Mouse (Mus musculus) heart, embryonic 16.5 days (tissue): ENCODE results near the gene Dnajc17. TPM values are rescaled to one million over a fixed set of nuclear protein-coding genes. Genes with fewer than 3 reads are reported as not detected.

ENCODE experiments used
- ATAC-seq: fragments of 200-750 bp; cut with Nextera tagmentation; replicated peaks from 2 replicates; pipeline ENCODE4 v1.8.0; 2017; ENCODE audit warnings: moderate number of reproducible peaks; ENCODE audit not compliant: insufficient read depth, low FRiP score; ENCODE audit errors: extremely low read depth
- H3K27ac ChIP-seq: fragments of 300-500 bp; sonication (generic); 2 replicates; pipeline ENCODE4 v1.5.1; 2014; ENCODE audit warnings: mild to moderate bottlenecking, low read length, control low read depth, moderate library complexity
- H3K27me3 ChIP-seq: fragments of 300-500 bp; sonication (generic); 2 replicates; pipeline ENCODE4 v1.6.1; 2014; ENCODE audit warnings: low read length, mixed read lengths; ENCODE audit not compliant: control insufficient read depth, insufficient read depth
- H3K36me3 ChIP-seq: fragments of 300-500 bp; sonication (generic); 2 replicates; pipeline ENCODE4 v1.6.1; 2014; ENCODE audit not compliant: control insufficient read depth, insufficient read depth
- H3K4me1 ChIP-seq: fragments of 300-500 bp; sonication (generic); 2 replicates; pipeline ENCODE4 v1.6.1; 2014; ENCODE audit warnings: low read length, mixed read lengths; ENCODE audit not compliant: control insufficient read depth, insufficient read depth
- H3K4me2 ChIP-seq: fragments of 300-500 bp; sonication (generic); 2 replicates; pipeline ENCODE4 v1.6.1; 2014; ENCODE audit warnings: low read depth, mild to moderate bottlenecking, control low read depth, low read length
- H3K4me3 ChIP-seq: fragments of 300-500 bp; sonication (generic); 2 replicates; pipeline ENCODE4 v1.5.1; 2014; ENCODE audit warnings: mild to moderate bottlenecking, control low read depth, low read length
- H3K9ac ChIP-seq: fragments of 300-500 bp; sonication (generic); 2 replicates; pipeline ENCODE4 v1.6.1; 2014; ENCODE audit warnings: low read length, control low read depth
- H3K9me3 ChIP-seq: fragments of 300-500 bp; sonication (generic); replicated peaks from 2 replicates; pipeline ENCODE4 v1.6.1; 2016; ENCODE audit warnings: low read length; ENCODE audit not compliant: control insufficient read depth
- WGBS: fragments of 180-500 bp; shearing (Covaris S2); extraction: QIAGEN DNeasy Blood & Tissue Kit; methylation state at CpG from one replicate; pipeline ENCODE4 v1.1.7; 2014; 5-methylcytosine and 5-hydroxymethylcytosine counted together
- polyA plus RNA-seq: library from polyadenylated mRNA; unstranded; fragments of >200 nt; fragmentation: Nextera tagmentation; extraction: Ambion mirVana; gene quantifications from 2 replicates; pipeline ENCODE4 v1.2.1, GENCODE M21; 2015

Dnajc17 gene
- polyA plus RNA-seq, 1 experiment from 2014 or later, result 10.5 TPM

DNA sequence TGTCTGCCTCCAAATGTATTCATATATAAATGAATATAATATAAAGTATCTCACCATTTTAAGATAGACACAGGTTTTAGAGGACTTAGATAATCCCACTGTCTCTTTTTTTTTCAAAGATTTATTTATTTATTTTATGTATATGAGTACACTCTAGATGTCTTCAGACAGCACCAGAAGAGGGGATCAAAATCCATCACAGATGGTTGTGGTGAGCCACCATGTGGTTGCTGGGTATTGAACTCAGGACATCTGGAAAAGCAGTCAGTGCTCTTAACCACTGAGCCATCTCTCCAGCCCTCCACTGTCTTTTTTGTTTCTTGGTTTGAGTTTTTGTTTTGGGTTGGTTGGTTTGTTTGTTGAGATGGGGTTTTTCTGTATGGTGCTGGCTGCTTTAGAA is 50.8 kb downstream of the Dnajc17 start:
- Histone ChIP-seq H3K27ac (no peak overlapping the region), H3K4me2 (no peak overlapping the region), H3K36me3 (peaks cover 6% of the 10 kb centered on the region), H3K4me3 (no peak overlapping the region), H3K27me3 (no peaks in the 10 kb centered on the region), H3K4me1 (peaks cover 24% of the 10 kb centered on the region), H3K9me3 (no peaks in the 10 kb centered on the region), H3K9ac (no peak overlapping the region)
- ATAC-seq, result no peak

DNA sequence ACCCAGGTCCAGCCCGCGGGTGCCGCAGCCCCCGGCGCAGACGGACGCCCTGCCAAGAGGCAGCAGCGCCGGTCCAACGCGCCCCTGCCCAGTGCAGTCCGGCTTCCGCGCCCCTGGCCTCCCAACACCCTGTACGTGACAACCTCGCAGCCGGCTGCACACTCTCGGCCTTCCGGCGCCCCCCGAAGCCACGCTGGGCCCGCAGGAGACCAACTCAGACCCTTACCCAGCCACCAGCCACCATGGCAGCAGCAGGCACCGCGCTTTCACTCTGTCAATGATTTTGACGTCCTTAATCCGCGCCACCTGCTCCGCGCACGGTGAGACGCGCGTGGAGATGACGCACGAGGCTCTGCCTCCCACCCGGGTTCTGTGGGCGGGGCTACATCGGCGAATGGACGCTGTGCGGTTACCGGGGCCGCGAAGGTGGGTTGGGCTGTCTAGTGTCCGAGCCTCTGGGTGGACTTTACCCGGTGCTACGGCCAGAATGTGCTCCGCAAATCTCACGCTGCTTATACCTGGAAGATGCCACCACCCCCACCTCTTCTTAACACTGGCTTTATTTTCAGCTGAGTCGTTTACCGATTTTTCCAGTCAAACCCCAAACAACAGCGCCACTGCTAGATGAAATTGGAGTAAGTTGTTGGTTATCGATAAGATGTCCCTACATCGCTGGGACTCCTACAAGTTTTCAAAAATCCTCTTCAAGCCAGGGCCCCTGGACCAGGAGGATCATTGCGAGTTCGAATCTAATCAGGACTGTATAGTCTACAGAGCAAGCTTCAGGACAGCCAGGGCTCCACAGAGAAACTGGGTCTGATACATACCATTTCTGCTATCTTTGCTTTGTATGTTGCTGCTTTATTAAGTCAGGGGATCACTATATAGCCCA is 51.7 kb downstream of the Dnajc17 start, which contains the start of gene Rmdn3:
Gene Rmdn3 (minus strand): TSS at position 354 of the 892 bp plus-strand sequence.
- Histone ChIP-seq H3K4me1 (peaks cover 24% of the 10 kb centered on the region), H3K27me3 (no peaks in the 10 kb centered on the region), H3K27ac (peak within 1 kb of the TSS; percentile 54), H3K9ac (peak within 1 kb of the TSS; percentile 89), H3K4me2 (peak within 1 kb of the TSS; percentile 85), H3K9me3 (no peaks in the 10 kb centered on the region), H3K4me3 (peak within 1 kb of the TSS; percentile 91), H3K36me3 (peaks cover 13% of the 10 kb centered on the region)
- peak; percentile 86 for ATAC-seq
- WGBS, result under 1% methylated on average over 57 of the region's 57 CpGs

DNA sequence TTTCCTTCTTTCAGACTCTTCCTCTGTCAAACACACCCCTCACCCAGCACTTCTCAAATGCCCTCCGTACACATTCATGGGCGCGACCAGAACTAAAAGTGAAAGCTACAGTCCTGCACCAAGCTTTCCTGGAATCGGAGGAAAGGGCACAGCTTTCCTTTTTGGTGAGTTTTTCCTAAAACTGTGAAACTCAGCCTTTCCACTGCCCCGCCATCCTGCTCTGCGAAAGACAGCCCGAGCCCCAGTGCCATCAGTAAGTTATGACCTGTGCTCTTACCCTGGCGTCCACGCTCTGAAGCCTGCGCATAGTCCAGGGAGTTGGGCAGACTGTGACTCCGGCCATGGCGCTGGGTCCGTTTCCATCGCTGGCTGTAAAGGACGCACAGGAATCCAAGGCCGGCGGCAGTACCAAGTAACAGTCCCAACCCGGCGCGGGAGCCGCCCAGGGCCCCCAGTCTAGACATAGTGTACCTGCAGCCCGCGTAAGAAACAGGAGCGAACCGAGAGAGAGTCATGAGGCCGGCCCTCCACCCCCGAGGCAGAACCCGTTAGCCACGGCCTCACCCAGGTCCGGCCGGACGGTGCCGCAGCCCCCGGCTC is 52.4 kb downstream of the Dnajc17 start:
- peaks cover 16% of the 10 kb centered on the region for H3K36me3 ChIP-seq
- peaks cover 19% of the 10 kb centered on the region for H3K4me1 ChIP-seq
- peak overlapping the region; percentile 89 for H3K9ac ChIP-seq
- 3% methylated on average over 34 of the region's 34 CpGs for WGBS
- H3K27ac ChIP-seq, result peak overlapping the region; percentile 54
- ATAC-seq, result peak; percentile 35
- peak overlapping the region; percentile 91 for H3K4me3 ChIP-seq
- peak overlapping the region; percentile 85 for H3K4me2 ChIP-seq
- no peaks in the 10 kb centered on the region for H3K27me3 ChIP-seq
- no peaks in the 10 kb centered on the region for H3K9me3 ChIP-seq

DNA sequence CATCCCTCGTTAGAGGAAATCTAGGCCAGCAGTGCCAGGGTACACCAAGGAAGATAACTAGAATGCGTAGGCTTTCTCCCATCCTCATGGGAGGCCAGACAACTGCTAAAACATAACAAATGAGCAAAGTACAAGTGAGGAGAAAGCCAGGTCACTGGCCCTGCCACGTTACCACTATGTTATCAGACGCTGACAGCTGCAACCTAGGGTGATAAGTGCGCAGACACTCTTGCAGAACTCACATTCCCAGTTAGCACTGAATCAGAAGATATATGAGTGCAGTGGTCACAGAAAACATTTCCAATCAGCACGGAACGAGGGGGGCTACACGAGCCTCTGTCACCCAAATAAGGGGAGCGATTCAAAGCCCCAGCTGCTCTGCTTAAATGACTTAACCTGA is 53.2 kb downstream of the Dnajc17 start:
- H3K4me3 ChIP-seq, result peak overlapping the region; percentile 91; the same call in 1 of the 2 replicates
- no peaks in the 10 kb centered on the region for H3K27me3 ChIP-seq
- H3K9me3 ChIP-seq, result no peaks in the 10 kb centered on the region
- H3K4me1 ChIP-seq, result peaks cover 16% of the 10 kb centered on the region
- ATAC-seq, result no peak
- H3K9ac ChIP-seq, result no peak overlapping the region
- H3K36me3 ChIP-seq, result peaks cover 19% of the 10 kb centered on the region
- WGBS, result 36% methylated on average over 9 of the region's 9 CpGs
- H3K27ac ChIP-seq, result no peak overlapping the region
- peak overlapping the region; percentile 85 for H3K4me2 ChIP-seq

DNA sequence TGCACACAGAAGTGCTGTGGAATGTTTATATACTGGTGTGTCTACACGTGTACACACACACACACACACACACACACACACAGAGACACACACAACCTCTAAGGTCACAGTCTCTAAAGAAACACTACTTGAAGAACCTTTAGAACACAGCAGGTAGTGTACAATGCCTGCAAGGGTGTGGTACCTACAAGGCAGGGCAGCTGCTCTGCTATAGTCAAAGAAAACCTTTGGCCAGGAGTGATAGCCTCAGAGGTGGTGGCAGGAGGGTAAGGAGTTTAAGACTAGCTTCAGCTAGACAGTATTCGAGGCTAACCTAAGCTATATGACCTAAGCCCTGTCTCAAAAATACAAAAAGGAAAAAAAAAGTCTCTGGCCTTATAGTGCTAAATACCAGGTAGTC is 53.9 kb downstream of the Dnajc17 start:
- WGBS, result 77% methylated on average over 2 of the region's 2 CpGs
- Histone ChIP-seq H3K36me3 (peaks cover 23% of the 10 kb centered on the region), H3K9me3 (no peaks in the 10 kb centered on the region), H3K27ac (no peak overlapping the region), H3K4me2 (no peak overlapping the region), H3K27me3 (no peaks in the 10 kb centered on the region), H3K4me3 (no peak overlapping the region), H3K9ac (no peak overlapping the region), H3K4me1 (peaks cover 16% of the 10 kb centered on the region)
- no peak for ATAC-seq

DNA sequence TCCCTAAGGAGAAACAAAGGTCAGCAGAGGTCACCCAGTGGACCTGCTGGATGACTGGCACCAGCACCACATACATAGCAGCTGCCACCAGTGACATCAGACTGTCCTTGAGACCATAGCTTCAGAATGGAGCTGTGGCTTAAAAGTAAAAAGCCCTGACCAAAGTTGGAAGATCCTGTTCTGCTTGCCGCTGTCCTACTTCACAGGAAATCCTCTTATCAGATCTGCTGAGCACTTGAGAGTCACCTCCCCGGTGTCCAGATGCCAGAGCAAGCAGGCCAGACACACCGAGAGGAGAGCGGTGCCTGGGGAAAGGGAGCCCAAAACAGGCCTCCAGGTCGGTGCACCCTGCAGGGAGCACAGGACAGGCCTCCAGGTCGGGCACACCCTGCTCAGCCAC is 56.3 kb downstream of the Dnajc17 start:
- Histone ChIP-seq H3K4me3 (no peak overlapping the region), H3K27ac (no peak overlapping the region), H3K9me3 (no peaks in the 10 kb centered on the region), H3K4me2 (no peak overlapping the region), H3K27me3 (no peaks in the 10 kb centered on the region), H3K9ac (no peak overlapping the region), H3K4me1 (peaks cover 12% of the 10 kb centered on the region), H3K36me3 (peaks cover 32% of the 10 kb centered on the region)
- WGBS, result 51% methylated on average over 6 of the region's 6 CpGs
- no peak for ATAC-seq

DNA sequence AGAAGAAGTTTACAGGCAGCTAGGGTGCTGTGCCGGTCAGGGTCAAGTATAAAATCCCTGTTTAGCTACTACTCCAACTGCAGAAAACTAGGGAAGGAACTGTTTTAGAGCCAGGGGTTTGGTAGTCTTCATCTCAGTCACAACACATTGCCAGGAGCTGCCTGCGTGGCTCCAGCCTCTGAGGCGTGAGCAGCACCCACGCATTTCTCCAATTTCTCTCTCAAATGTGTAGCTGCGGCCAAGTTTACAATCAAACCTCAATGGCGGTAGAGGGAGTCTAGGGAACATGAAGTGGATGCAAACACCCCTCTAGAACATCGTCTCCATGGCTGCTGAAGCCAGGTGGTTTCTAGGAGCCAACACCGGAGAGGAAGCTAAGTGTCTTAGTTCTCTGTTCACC is 60.8 kb downstream of the Dnajc17 start:
- no peak overlapping the region for H3K9ac ChIP-seq
- peaks cover 4% of the 10 kb centered on the region for H3K9me3 ChIP-seq
- H3K36me3 ChIP-seq, result peaks cover 54% of the 10 kb centered on the region
- no peak overlapping the region for H3K4me3 ChIP-seq
- no peaks in the 10 kb centered on the region for H3K27me3 ChIP-seq
- H3K27ac ChIP-seq, result no peak overlapping the region
- no peak for ATAC-seq
- WGBS, result 85% methylated on average over 8 of the region's 8 CpGs
- no peaks in the 10 kb centered on the region for H3K4me1 ChIP-seq
- H3K4me2 ChIP-seq, result no peak overlapping the region

DNA sequence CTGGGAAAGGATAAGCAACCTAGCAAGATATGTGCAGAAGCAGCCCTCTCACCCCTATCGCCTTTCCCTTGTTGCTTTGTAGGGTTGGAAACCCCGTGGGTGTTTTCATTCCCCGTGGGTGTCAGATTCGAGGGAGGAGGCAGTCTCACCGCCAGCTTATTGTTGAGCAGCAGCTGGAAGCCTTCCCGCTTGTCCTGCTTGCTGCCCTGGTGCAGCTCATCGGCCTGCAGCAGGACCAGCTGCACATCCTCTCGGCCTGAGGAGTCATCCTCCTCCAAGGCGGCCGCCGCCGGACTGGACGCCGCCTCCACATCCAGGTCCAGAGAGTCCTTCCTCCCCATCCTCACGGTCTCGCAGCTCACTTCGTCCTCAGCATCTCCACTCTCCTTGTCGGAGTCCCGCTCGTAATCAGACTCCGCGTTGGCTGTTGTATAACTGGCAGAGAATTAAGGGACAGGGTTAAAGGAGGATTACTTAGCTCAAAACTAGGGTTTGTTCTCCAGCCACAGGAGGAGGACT is 61.4 kb downstream of the Dnajc17 start:
- Histone ChIP-seq H3K27me3 (no peaks in the 10 kb centered on the region), H3K9me3 (peaks cover 4% of the 10 kb centered on the region)

DNA sequence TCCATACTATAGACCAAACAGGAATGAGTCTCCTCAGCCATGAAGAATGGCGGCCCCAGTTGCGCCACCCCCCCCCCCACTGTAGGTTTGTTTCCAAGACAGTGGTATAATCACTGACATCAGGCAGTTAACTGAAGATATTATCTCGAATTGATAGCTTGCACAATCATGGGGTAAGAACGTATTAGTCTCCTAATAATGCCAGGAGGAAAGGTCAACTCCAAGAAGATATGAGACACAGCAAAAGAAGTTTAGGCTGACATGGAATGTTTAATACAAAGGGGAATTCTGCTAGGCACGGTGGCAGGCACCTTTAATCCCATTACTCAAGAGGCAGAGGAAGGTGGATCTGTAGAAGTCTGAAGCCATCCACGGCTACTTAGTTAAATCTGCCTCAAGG is 62.2 kb downstream of the Dnajc17 start:
- 75% methylated on average over 6 of the region's 6 CpGs for WGBS
- Histone ChIP-seq H3K4me3 (no peak overlapping the region), H3K4me2 (no peak overlapping the region), H3K9me3 (peaks cover 4% of the 10 kb centered on the region), H3K27ac (no peak overlapping the region), H3K9ac (no peak overlapping the region), H3K36me3 (peaks cover 57% of the 10 kb centered on the region), H3K27me3 (no peaks in the 10 kb centered on the region), H3K4me1 (no peaks in the 10 kb centered on the region)
- no peak for ATAC-seq

More for the DNA sequence above, 61.4 kb downstream of the Dnajc17 start:
- H3K4me2 ChIP-seq, result no peak overlapping the region
- peak; percentile 37; the same call in 1 of the 2 replicates for ATAC-seq
- no peaks in the 10 kb centered on the region for H3K4me1 ChIP-seq
- H3K4me3 ChIP-seq, result no peak overlapping the region
- H3K27ac ChIP-seq, result no peak overlapping the region
- H3K36me3 ChIP-seq, result peaks cover 53% of the 10 kb centered on the region
- 80% methylated on average over 22 of the region's 22 CpGs for WGBS
- H3K9ac ChIP-seq, result no peak overlapping the region
